Mouse (Mus musculus): ENCODE measurements around the gene Mkrn3.
A peak's percentile ranks its signal among the peaks of the same experiment; 100 is the strongest.

Mkrn3 gene

DNA sequence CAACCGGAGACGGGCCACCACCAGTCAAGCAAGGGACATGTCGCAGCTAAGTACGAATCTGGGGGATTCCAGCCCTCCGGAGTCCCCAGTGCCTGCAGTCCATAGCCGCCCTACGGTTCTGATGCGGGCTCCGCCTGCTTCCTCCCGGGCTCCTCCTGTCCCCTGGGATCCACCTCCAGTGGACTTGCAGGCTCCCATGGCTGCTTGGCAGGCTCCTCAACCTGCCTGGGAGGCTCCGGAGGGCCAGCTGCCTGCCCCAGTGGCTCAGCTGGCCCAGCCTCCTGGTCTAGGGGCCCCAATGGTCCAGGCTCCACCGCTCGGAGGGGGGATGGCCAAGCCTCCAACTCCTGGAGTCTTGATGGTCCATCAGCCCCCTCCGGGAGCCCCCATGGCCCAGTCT, 42.6 kb downstream of the Mkrn3 start:
- DNase-seq, result no peak

DNA sequence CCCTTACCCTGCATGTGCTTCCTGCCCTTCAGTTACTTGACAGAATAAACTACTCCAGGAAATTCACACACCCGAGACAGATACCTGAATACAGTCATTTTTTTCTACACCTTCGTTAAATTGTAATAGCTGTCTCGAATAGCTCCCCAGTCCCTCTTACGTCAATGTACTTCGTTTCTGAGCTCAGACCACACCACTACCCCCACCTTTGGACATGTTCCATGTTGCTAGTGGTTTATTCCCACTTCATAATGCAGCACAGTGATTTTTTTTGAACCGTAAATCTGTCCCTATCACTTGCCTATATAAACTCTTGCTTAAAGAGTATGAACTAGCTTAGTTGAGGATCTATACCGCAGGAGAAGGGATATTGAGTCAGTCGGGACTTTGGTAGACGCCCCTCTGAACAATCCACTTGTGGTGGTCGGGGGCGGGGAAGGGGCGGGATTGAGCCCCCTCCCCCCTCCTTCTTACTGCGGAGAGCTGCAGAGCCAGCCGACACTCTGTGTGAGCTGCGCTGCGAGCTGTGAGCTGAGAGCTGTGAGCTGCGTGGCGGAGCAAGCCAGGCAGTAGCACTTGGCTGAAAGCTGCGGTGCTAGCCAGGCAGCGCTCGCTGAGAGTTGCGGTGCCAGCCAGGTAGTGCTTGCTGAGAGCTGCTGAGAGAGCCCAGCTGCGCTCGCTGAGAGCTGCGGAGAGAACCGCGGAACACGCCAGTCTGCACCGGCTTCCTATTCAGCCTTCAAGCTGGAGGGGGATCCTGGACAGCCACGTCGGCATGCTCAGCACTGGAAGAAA, 43.2 kb downstream of the Mkrn3 start, which contains the start of gene Magel2:
Gene Magel2, plus strand, starts transcription at position 501 of the 795 bp plus-strand sequence.
- peak; percentile 33 for DNase-seq

DNA sequence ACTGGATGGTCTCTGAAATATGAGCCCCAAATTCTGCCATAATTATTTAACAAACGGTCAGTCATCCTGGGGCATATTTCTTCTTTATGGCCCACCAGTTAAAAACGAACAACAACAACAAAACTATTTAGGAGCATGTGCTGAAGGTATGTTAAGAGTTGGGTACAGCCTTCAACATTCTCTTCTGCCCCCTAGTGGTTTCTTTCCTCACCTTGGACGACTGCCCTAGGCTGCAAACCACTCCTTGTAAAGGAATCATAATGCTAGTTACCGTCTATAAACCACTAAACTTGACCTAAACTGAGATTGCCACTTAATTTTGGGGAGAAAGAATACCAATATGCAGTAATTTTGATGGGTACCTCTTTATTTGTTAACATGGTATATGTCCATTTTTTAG, 44.3 kb downstream of the Mkrn3 start:
- no peak for DNase-seq
